ENCODE assay signal across 16 mouse cellular contexts in genomic region chr2:108157731-108158130, GRCm38 (mm10).
"Had no signal": no experiment of that assay in that cellular context is flagged by ENCODE, and none has a peak within 500 bp of the region (broad histone marks: within the 10 kb centered on the region; RNA-seq: fewer than 3 reads in every experiment).

No protein-coding gene starts in this region.

- DNase-seq: cerebellum, adult 9-10 months; cerebellum, adult 9-11 months; cerebellum, postnatal 10 days; cerebellum, postnatal 14 days; cerebellum, postnatal 25 days; cerebellum, postnatal 36 days; embryo, embryonic 11 days; forebrain, postnatal 0 days; gastrocnemius, adult 2 months; gastrocnemius, postnatal 10 days; gastrocnemius, postnatal 14 days; gastrocnemius, postnatal 25 days; gastrocnemius, postnatal 36 days; heart, adult 11 months; heart, adult 18-20 months; heart, adult 2 months had no signal
